Mouse (Mus musculus): ENCODE measurements at regions not wholly inside any gene's neighbourhood (a gene's known extent, or its start where the extent isn't known, plus 50 kb on each side); places are given as distances from the start of the nearest gene placed in this dataset.

GRCm38 (mm10) chr11:117589006-117589405, 65.1 kb upstream of the Tnrc6c start:
- no peak for DNase-seq (ENCODE audit: low read depth)

GRCm38 (mm10) chr11:117589422-117589821, 64.7 kb upstream of the Tnrc6c start:
- no peak for DNase-seq (ENCODE audit: low read depth)

GRCm38 (mm10) chr11:117592570-117592969, 61.5 kb upstream of the Tnrc6c start:
- no peak for DNase-seq (ENCODE audit: low read depth)

- DNase-seq (ENCODE audit: low read depth) = no peak
Measured at GRCm38 (mm10) chr11:117596201-117596600, 57.9 kb upstream of the Tnrc6c start.

- DNase-seq (ENCODE audit: low read depth) = no peak
Measured at GRCm38 (mm10) chr11:117597754-117598153, 56.3 kb upstream of the Tnrc6c start.

GRCm38 (mm10) chr11:117598170-117598583, 55.9 kb upstream of the Tnrc6c start:
- DNase-seq (ENCODE audit: low read depth) = no peak

- no peak for DNase-seq (ENCODE audit: low read depth)
Measured at GRCm38 (mm10) chr11:117598610-117599009, 55.5 kb upstream of the Tnrc6c start.

- peak; percentile 38 for DNase-seq (ENCODE audit: low read depth)
Measured at GRCm38 (mm10) chr11:117599049-117599787, 54.9 kb upstream of the Tnrc6c start.

- DNase-seq (ENCODE audit: low read depth) = no peak
Measured at GRCm38 (mm10) chr11:117599788-117600263, 54.3 kb upstream of the Tnrc6c start.

- no peak for DNase-seq (ENCODE audit: low read depth)
Measured at GRCm38 (mm10) chr11:117601147-117601546, 52.9 kb upstream of the Tnrc6c start.

GRCm38 (mm10) chr11:117604019-117604418, 50.1 kb upstream of the Tnrc6c start:
- no peak for DNase-seq (ENCODE audit: low read depth)

All from 416B (cell line).